Mouse (Mus musculus) neutrophil, adult 5-6 weeks (primary cell): ENCODE data around the gene Atp1a4. TPM values are rescaled to one million over a fixed set of nuclear protein-coding genes. Genes with fewer than 3 reads are reported as not detected.

Experiments used
- total RNA-seq: library from RNA; stranded (forward); fragments of 200-1000 nt; gene quantifications from 2 replicates; pipeline ENCODE4 v1.2.3, GENCODE M21; 2017

The Atp1a4 gene
- total RNA-seq, 1 experiment from 2014 or later, result not detected

Other genes starting within 250 kb of the Atp1a4 start
- gene Vangl2, start 230.0 kb downstream of the Atp1a4 start, total RNA-seq, result 2.0 and 2.3 TPM in 2 replicates
- gene Nhlh1, start 200.8 kb downstream of the Atp1a4 start, total RNA-seq, result not detected in 2 replicates
- 148 and 152 TPM in 2 replicates for gene Copa, start 175.9 kb downstream of the Atp1a4 start, total RNA-seq
- gene Ncstn, start 175.6 kb downstream of the Atp1a4 start, total RNA-seq, result 59.1 and 61.8 TPM in 2 replicates
- gene Pex19, start 131.7 kb downstream of the Atp1a4 start, total RNA-seq, result 41.4 and 52.2 TPM in 2 replicates
- 185 and 197 TPM in 2 replicates for gene Dcaf8, start 110.3 kb downstream of the Atp1a4 start, total RNA-seq
- gene Pea15a, start 51.6 kb downstream of the Atp1a4 start, total RNA-seq, result 6.6 and 8.5 TPM in 2 replicates
- not detected in 2 replicates for gene Casq1, start 38.5 kb downstream of the Atp1a4 start, total RNA-seq
- gene Igsf8, start 3.2 kb upstream of the Atp1a4 start, total RNA-seq, result 9.0 and 10.1 TPM in 2 replicates
- not detected in 2 replicates for gene Atp1a2, start 39.6 kb upstream of the Atp1a4 start, total RNA-seq
- gene Kcnj9, start 70.9 kb upstream of the Atp1a4 start, total RNA-seq, result not detected in 2 replicates
- not detected in 2 replicates for gene Kcnj10, start 82.8 kb upstream of the Atp1a4 start, total RNA-seq
- 25.0 and 27.8 TPM in 2 replicates for gene Pigm, start 118.1 kb upstream of the Atp1a4 start, total RNA-seq
- 2.9 and 4.1 TPM in 2 replicates for gene Slamf9, start 216.9 kb upstream of the Atp1a4 start, total RNA-seq
- 3.2 and 4.3 TPM in 2 replicates for gene Igsf9, start 223.4 kb upstream of the Atp1a4 start, total RNA-seq
- 181 and 198 TPM in 2 replicates for gene Tagln2, start 241.6 kb upstream of the Atp1a4 start, total RNA-seq